Mouse (Mus musculus) brain, embryonic 14.5 days (tissue): Measurements from ENCODE around the gene Mtch1.

Experiments used
- CTCF ChIP-seq: fragments of 200-500 bp; IDR thresholded peaks from 2 replicates; pipeline ENCODE4 v1.5.1; 2012; ENCODE audit warnings: inconsistent platforms, mild to moderate bottlenecking, moderate library complexity, borderline replicate concordance; ENCODE audit not compliant: insufficient read depth, insufficient read length; ENCODE audit errors: extremely low read depth
- POLR2A ChIP-seq: fragments of 200-500 bp; IDR thresholded peaks from 2 replicates; pipeline ENCODE4 v1.6.1; 2012; ENCODE audit warnings: mild to moderate bottlenecking, inconsistent platforms, borderline replicate concordance; ENCODE audit not compliant: poor library complexity, insufficient read depth, insufficient read length, severe bottlenecking; ENCODE audit errors: extremely low read depth

- TF ChIP-seq POLR2A (no peak), CTCF (no peak)
These were observed 8.5 kb downstream of the Mtch1 start for GRCm38 (mm10) chr17:29339170-29339768.
